Mouse (Mus musculus): ENCODE data around the gene Anapc11. TPM values are rescaled to one million over a fixed set of nuclear protein-coding genes. Genes with fewer than 3 reads are reported as not detected.

Gene Anapc11
- total and polyA plus RNA-seq, 3 experiments: 57.0 to 145 (median 108) TPM

DNA sequence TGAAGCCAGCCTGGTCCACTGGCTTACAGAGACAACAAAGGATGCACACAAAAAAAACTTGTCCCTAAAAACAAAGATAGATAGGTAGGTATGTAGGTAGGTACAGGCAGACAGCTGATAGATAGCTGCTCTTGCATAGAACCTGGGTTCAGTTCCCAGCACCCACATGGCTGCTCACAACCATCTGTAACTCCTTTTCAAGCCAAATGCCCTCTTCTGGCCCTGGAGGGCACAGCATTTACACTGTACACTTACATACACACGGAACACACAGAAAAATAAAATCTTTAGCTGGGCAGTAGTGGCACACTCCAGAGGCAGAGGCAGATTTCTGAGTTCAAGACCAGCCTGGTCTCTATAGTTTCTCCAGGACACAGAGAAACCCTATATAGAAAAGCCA is 14.3 kb upstream of the Anapc11 start:
- TF ChIP-seq MXI1 (IDR thresholded peaks at IDR 0.05; ENCODE audit: low read depth, low read length): no peak
- TF ChIP-seq ZNF384 (IDR thresholded peaks at IDR 0.05; ENCODE audit: low read depth, low read length): no peak
- no peak for TF ChIP-seq NRF1 (IDR thresholded peaks at IDR 0.05; ENCODE audit: low read depth, low read length)
- TF ChIP-seq EP300 (IDR thresholded peaks at IDR 0.05; ENCODE audit: low read length): no peak
- TF ChIP-seq HCFC1 (IDR thresholded peaks at IDR 0.05; ENCODE audit: low read depth, low read length): no peak
- TF ChIP-seq ETS1 (conservative IDR thresholded peaks at IDR 0.05; ENCODE audit: low read depth, low read length): no peak
- no peak for TF ChIP-seq CHD1 (IDR thresholded peaks at IDR 0.05; ENCODE audit: low read depth, low read length)
- TF ChIP-seq CHD2 (IDR thresholded peaks at IDR 0.05; ENCODE audit: low read length): no peak
- no peak for TF ChIP-seq JUND (conservative IDR thresholded peaks at IDR 0.05; ENCODE audit: low read depth, low read length)
- no peak for TF ChIP-seq NELFE (IDR thresholded peaks at IDR 0.05; ENCODE audit: low read depth, low read length)
- TF ChIP-seq JUN (IDR thresholded peaks at IDR 0.05; ENCODE audit: insufficient read depth, low read depth, low read length): no peak
- no peak for TF ChIP-seq GABPA (IDR thresholded peaks at IDR 0.05; ENCODE audit: insufficient replicate concordance, low read depth, low read length)
- TF ChIP-seq TCF12 (IDR thresholded peaks at IDR 0.05; ENCODE audit: low read depth, low read length): no peak
- TF ChIP-seq USF1 (IDR thresholded peaks at IDR 0.05; ENCODE audit: low read depth, low read length): no peak
- H3K27me3 ChIP-seq (replicated peaks): no peaks in the 10 kb centered on the region
- dilution Hi-C loops (cut with MboI; ENCODE audit: extremely low pct_ligation_motif_present, extremely low pct_unique_long_range_greater_than_20kb, low sequenced_read_pairs) (no loop called here), in situ Hi-C loops (cut with MboI; ENCODE audit: low pct_ligation_motif_present, low pct_unique_long_range_greater_than_20kb, low sequenced_read_pairs) (no loop called here)
- H3K36me3 ChIP-seq (replicated peaks in 1 of 2; ENCODE audit: control insufficient read depth in 1 of 2, insufficient read depth in 1 of 2, low read length in 1 of 2): peaks cover 47 to 63% of the 10 kb centered on the region in 2 experiments
- H3K4me2 ChIP-seq (ENCODE audit: insufficient read depth, low read depth, poor library complexity, severe bottlenecking): no peak overlapping the region
- H3K4me1 ChIP-seq (ENCODE audit: control insufficient read depth in 1 of 2, insufficient read depth in 2 of 2): peaks cover 5 to 25% of the 10 kb centered on the region in 2 experiments
- no peak overlapping the region for H3K27ac ChIP-seq (ENCODE audit: insufficient read depth, low read depth)
- no peak overlapping the region for H3K9ac ChIP-seq (ENCODE audit: insufficient read depth, low read depth)
- no peak for DNase-seq (ENCODE audit: extremely low read depth)
- peaks cover 24% of the 10 kb centered on the region for H3K79me2 ChIP-seq (replicated peaks; ENCODE audit: control insufficient read depth, extremely low read depth, insufficient read depth, poor library complexity, severe bottlenecking)
- no peak overlapping the region for H3K4me3 ChIP-seq (replicated peaks in 1 of 3; ENCODE audit: low read depth in 2 of 3, low read length in 2 of 3, poor library complexity in 1 of 3)
- peaks cover 4% of the 10 kb centered on the region for H3K9me3 ChIP-seq (replicated peaks; ENCODE audit: low read length)

DNA sequence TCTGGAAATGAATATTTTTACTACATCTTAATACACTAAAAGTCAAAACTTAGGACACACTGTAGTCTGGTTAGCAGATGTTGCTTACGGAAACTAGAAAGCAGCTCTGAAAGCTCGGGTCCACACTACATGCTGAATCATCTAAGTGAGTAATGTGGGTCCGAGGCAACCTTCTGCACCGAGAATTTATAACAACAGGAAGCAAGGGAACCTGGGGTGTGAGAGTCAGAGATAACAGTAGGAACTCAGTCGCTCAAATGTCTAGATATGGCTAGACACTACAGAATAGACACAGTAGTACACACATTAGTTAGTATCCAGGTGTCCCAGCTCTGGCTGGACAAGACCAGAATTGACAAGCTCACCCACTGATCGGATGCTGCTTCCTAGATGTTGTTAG is 9.7 kb upstream of the Anapc11 start:
- Histone ChIP-seq H3K4me3 (replicated peaks in 1 of 3; ENCODE audit: low read depth in 2 of 3, low read length in 2 of 3, poor library complexity in 1 of 3) (no peak overlapping the region), H3K27me3 (replicated peaks) (no peaks in the 10 kb centered on the region), H3K9ac (ENCODE audit: insufficient read depth, low read depth) (no peak overlapping the region), H3K4me1 (ENCODE audit: control insufficient read depth in 1 of 2, insufficient read depth in 2 of 2) (peaks cover 0 to 2% of the 10 kb centered on the region in 2 experiments; a peak in 1 of 4 replicates), H3K4me2 (ENCODE audit: insufficient read depth, low read depth, poor library complexity, severe bottlenecking) (no peak overlapping the region), H3K27ac (ENCODE audit: insufficient read depth, low read depth) (no peak overlapping the region), H3K36me3 (replicated peaks in 1 of 2; ENCODE audit: control insufficient read depth in 1 of 2, insufficient read depth in 1 of 2, low read length in 1 of 2) (peaks cover 67 to 91% of the 10 kb centered on the region in 2 experiments), H3K79me2 (replicated peaks; ENCODE audit: control insufficient read depth, extremely low read depth, insufficient read depth, poor library complexity, severe bottlenecking) (peaks cover 15% of the 10 kb centered on the region), H3K9me3 (replicated peaks; ENCODE audit: low read length) (peaks cover 4% of the 10 kb centered on the region)
- dilution Hi-C loops (cut with MboI; ENCODE audit: extremely low pct_ligation_motif_present, extremely low pct_unique_long_range_greater_than_20kb, low sequenced_read_pairs): no loop called here
- DNase-seq (ENCODE audit: extremely low read depth): no peak
- in situ Hi-C loops (cut with MboI; ENCODE audit: low pct_ligation_motif_present, low pct_unique_long_range_greater_than_20kb, low sequenced_read_pairs): no loop called here
- TF ChIP-seq CTCF (conservative IDR thresholded peaks at IDR 0.05 in 1 of 2, IDR thresholded peaks at IDR 0.05 in 1 of 2; ENCODE audit: low read depth in 2 of 2, low read length in 2 of 2) (no peak), MXI1 (IDR thresholded peaks at IDR 0.05; ENCODE audit: low read depth, low read length) (no peak), HCFC1 (IDR thresholded peaks at IDR 0.05; ENCODE audit: low read depth, low read length) (no peak), MYC (IDR thresholded peaks at IDR 0.05; ENCODE audit: low read depth, low read length) (no peak), PAX5 (IDR thresholded peaks at IDR 0.05; ENCODE audit: low read length) (no peak), MEF2A (IDR thresholded peaks at IDR 0.05; ENCODE audit: borderline replicate concordance, low read depth, low read length) (no peak), EP300 (IDR thresholded peaks at IDR 0.05; ENCODE audit: low read length) (no peak)

Data from CH12.LX (cell line).